Mouse (Mus musculus) cerebellum, adult 2 months (tissue): ENCODE data around the gene Hspa5.

Experiments used
- CTCF ChIP-seq: fragments of 200-500 bp; IDR thresholded peaks from 2 replicates; pipeline ENCODE4 v1.5.1; 2011; ENCODE audit warnings: low read depth, mild to moderate bottlenecking, control low read depth, low read length, moderate library complexity, borderline replicate concordance; ENCODE audit not compliant: insufficient read depth
- POLR2A ChIP-seq: fragments of 200-500 bp; IDR thresholded peaks from 2 replicates; pipeline ENCODE4 v1.6.1; 2011; ENCODE audit warnings: low read length, control low read depth, borderline replicate concordance; ENCODE audit not compliant: insufficient read depth

DNA sequence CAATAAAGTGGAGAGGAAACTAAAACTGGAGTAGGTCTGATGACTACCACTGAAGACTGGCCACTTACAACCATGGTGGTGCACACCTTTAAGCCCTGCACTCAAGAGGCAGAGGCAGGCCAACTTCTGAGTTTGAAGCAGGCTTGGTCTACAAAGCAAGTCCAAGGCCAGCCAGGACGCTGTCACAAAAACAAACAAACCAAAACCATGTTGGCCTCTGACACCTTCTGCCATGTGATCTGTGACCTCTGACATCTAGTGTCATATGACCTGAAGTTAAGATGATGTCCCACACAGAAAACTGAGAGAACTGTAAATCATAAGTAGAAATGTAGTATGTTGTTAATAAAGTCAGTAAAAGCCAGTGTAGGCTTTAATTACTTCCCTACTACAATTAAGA lies 33.9 kb upstream of the Hspa5 start:
- TF ChIP-seq CTCF: no peak
- TF ChIP-seq POLR2A: no peak
